Mouse (Mus musculus): ENCODE results near the gene Eif3c.

DNA sequence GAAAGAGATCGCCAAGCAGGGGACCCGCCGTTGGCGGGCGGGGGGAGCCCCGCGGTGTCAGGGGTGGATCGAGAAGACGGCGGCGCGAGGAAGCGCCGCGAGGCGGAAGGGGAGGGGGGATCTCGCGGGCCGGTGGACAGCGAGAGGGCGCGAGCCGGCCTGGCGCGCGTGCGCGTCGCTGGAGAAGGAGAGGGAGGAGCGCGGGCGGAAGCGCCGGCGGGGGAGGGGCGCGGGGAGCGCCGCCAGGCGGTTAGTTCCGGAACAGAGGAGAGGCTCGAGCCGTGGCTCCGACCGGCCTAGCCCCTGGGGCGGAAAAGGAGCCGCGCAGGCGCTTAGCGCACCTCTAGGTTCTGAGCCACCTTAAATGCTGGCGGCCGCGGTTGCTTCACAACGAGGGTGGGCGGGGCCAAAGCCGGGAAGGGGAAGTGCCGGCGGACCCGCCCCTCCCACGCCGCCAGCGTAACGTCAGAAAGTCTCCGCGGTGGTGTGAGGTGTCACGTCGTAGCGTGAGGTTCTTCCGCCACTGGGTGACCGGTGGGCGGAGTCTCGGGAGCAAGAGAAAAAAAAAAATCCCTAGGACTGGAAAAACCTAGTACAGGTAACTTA is 62.8 kb downstream of the Eif3c start, which contains the start of gene Atxn2l:
- TF ChIP-seq POLR2A (IDR thresholded peaks at IDR 0.05; ENCODE audit: insufficient read length, low read depth) (peak; percentile 58), MAX (IDR thresholded peaks at IDR 0.05; ENCODE audit: low read depth) (no peak), MYOG (IDR thresholded peaks at IDR 0.05; ENCODE audit: control insufficient read depth in 1 of 3, insufficient read depth in 1 of 3, insufficient read length in 2 of 3, low read depth in 2 of 3) (peak in 1 of 3 experiments; percentile 39), SRF (IDR thresholded peaks at IDR 0.05; ENCODE audit: control insufficient read depth, insufficient read length, low read depth) (no peak), TCF12 (IDR thresholded peaks at IDR 0.05; ENCODE audit: insufficient read depth, poor library complexity, severe bottlenecking) (no peak), POLR2AphosphoS2 (IDR thresholded peaks at IDR 0.05; ENCODE audit: insufficient read length, low read depth) (peak; percentile 94), USF1 (IDR thresholded peaks at IDR 0.05; ENCODE audit: low read depth) (no peak), TCF3 (IDR thresholded peaks at IDR 0.05; ENCODE audit: insufficient read length, low read depth) (no peak), MYOD1 (IDR thresholded peaks at IDR 0.05; ENCODE audit: control insufficient read depth in 1 of 3, insufficient read length in 2 of 3, low read depth in 2 of 3) (peak in 1 of 3 experiments; percentile 20), E2F4 (IDR thresholded peaks at IDR 0.05; ENCODE audit: insufficient read depth) (no peak), REST (IDR thresholded peaks at IDR 0.05; ENCODE audit: insufficient read depth, insufficient read length) (peak; percentile 33)
